Mouse (Mus musculus) spleen, adult 2 months (tissue): ENCODE results near the gene B3gntl1. TPM values are rescaled to one million over a fixed set of nuclear protein-coding genes. Genes with fewer than 3 reads are reported as not detected.

Experiments used
- DNase-seq, 2 experiments: peaks; one replicate each; pipeline versions ENCODE4 v3.0.0 to v3.0.0-alpha.2; 2012 to 2021; ENCODE audit warnings: low spot score in 2 of 2, low read depth in 1 of 2
- H3K27ac ChIP-seq: fragments of 200-500 bp; 2 replicates; pipeline ENCODE4 v1.5.1; 2012; ENCODE audit warnings: low read length, inconsistent platforms; ENCODE audit not compliant: insufficient read depth
- H3K27me3 ChIP-seq: fragments of 200-500 bp; 2 replicates; pipeline ENCODE4 v1.6.1; 2012; ENCODE audit warnings: mild to moderate bottlenecking, moderate library complexity, low read length, inconsistent platforms; ENCODE audit not compliant: control insufficient read depth, insufficient read depth
- H3K36me3 ChIP-seq: fragments of 200-500 bp; 2 replicates; pipeline ENCODE4 v1.6.1; 2012; ENCODE audit warnings: mild to moderate bottlenecking, low read length, inconsistent platforms; ENCODE audit not compliant: control insufficient read depth, insufficient read depth
- H3K4me1 ChIP-seq: fragments of 200-500 bp; 2 replicates; pipeline ENCODE4 v1.6.1; 2011; ENCODE audit warnings: inconsistent platforms; ENCODE audit not compliant: control insufficient read depth, insufficient read depth, insufficient read length
- H3K4me3 ChIP-seq: fragments of 200-500 bp; 2 replicates; pipeline ENCODE4 v1.5.1; 2011; ENCODE audit warnings: mild to moderate bottlenecking, inconsistent platforms; ENCODE audit not compliant: insufficient read depth, insufficient read length; ENCODE audit errors: extremely low read depth
- CTCF ChIP-seq: fragments of 200-500 bp; IDR thresholded peaks from 2 replicates; pipeline ENCODE4 v1.5.1; 2011; ENCODE audit warnings: mild to moderate bottlenecking, inconsistent platforms; ENCODE audit not compliant: insufficient read depth, insufficient read length, insufficient replicate concordance; ENCODE audit errors: extremely low read depth
- POLR2A ChIP-seq: fragments of 200-500 bp; IDR thresholded peaks from 2 replicates; pipeline ENCODE4 v1.6.1; 2011; ENCODE audit warnings: low read depth, low read length, inconsistent platforms
- WGBS: fragments of 180-500 bp; shearing (Covaris S2); methylation state at CpG from one replicate; pipeline ENCODE4 v1.1.7; 2018; 5-methylcytosine and 5-hydroxymethylcytosine counted together
- polyA plus RNA-seq: library from polyadenylated mRNA; depleted of rRNA; stranded (reverse); fragments of >200 nt; gene quantifications from 2 replicates; pipeline ENCODE4 v1.2.3, GENCODE M21; 2012

B3gntl1 gene
- polyA plus RNA-seq, 1 experiment, result 8.1 TPM

GRCm38 (mm10) chr11:121651556-121651955 is 21.4 kb downstream of the B3gntl1 start:
- no peak overlapping the region for H3K4me3 ChIP-seq
- no peak for TF ChIP-seq POLR2A
- TF ChIP-seq CTCF, result no peak

DNA sequence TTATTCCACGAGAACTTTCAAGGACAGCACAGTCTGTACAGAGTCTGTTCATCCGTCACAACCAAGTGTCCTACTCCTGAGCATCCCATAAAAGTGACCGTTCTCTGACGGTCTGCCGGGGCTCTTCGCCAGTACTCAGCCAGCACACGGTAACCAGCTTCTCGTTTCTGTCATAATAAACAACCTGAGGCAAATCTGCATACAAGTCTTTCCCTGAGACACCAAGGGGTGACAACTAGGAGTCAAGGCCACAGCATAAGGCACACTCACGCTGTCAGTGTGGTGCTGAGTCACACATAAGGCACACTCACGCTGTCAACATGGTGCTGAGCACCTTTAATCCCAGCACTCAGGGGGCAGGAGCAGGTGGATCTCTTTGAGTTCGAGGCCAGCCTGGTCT is 22.3 kb downstream of the B3gntl1 start:
- WGBS, result 96% methylated on average over 11 of the region's 11 CpGs
- no peak for TF ChIP-seq CTCF
- no peak for TF ChIP-seq POLR2A
- Histone ChIP-seq H3K27ac (no peak overlapping the region), H3K4me3 (no peak overlapping the region), H3K4me1 (peaks cover 4% of the 10 kb centered on the region), H3K36me3 (peaks cover 7% of the 10 kb centered on the region; the same call in 1 of the 2 replicates), H3K27me3 (no peaks in the 10 kb centered on the region)
- DNase-seq, result no peak

More at GRCm38 (mm10) chr11:121651556-121651955, 21.4 kb downstream of the B3gntl1 start:
- WGBS, result 96% methylated on average over 9 of the region's 9 CpGs
- Histone ChIP-seq H3K27ac (no peak overlapping the region), H3K27me3 (no peaks in the 10 kb centered on the region), H3K36me3 (peaks cover 7% of the 10 kb centered on the region; the same call in 1 of the 2 replicates), H3K4me1 (peaks cover 4% of the 10 kb centered on the region)
- DNase-seq, result no peak

DNA sequence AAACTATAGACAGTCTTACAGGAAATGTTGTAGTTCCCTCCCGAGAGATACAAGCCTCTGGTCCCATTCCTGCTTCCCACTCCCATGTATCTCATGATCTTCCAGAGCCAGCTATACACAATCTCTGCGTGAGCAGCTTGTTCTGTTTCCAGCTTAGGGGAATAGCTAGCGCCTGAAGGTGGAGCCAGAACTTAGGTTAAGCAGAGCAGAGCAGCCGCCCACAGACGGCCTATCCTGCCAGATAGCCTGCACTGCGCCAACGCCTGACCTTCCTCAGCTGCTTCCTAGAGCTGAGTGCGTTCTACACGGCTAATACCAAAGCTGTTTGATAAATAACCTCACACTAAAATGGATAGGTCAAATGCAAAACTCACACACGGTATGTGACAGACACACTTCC is 23.1 kb downstream of the B3gntl1 start:
- Histone ChIP-seq H3K27me3 (no peaks in the 10 kb centered on the region), H3K4me3 (no peak overlapping the region), H3K36me3 (peaks cover 7% of the 10 kb centered on the region; the same call in 1 of the 2 replicates), H3K27ac (no peak overlapping the region), H3K4me1 (no peaks in the 10 kb centered on the region)
- no peak for TF ChIP-seq CTCF
- no peak for TF ChIP-seq POLR2A
- WGBS, result 76% methylated on average over 10 of the region's 10 CpGs
- no peak for DNase-seq

- H3K27me3 ChIP-seq, result no peaks in the 10 kb centered on the region
- peaks cover 6% of the 10 kb centered on the region; the same call in 1 of the 2 replicates for H3K36me3 ChIP-seq
- H3K4me3 ChIP-seq, result no peak overlapping the region
- no peaks in the 10 kb centered on the region for H3K4me1 ChIP-seq
- WGBS, result 90% methylated on average over 5 of the region's 5 CpGs
- H3K27ac ChIP-seq, result no peak overlapping the region
- DNase-seq, result no peak
- no peak for TF ChIP-seq POLR2A
- no peak for TF ChIP-seq CTCF
These were observed 24.8 kb downstream of the B3gntl1 start for GRCm38 (mm10) chr11:121648166-121648565.

- Histone ChIP-seq H3K27me3 (no peaks in the 10 kb centered on the region), H3K27ac (no peak overlapping the region), H3K36me3 (peaks cover 6% of the 10 kb centered on the region; the same call in 1 of the 2 replicates), H3K4me3 (no peak overlapping the region), H3K4me1 (no peaks in the 10 kb centered on the region)
- no peak for DNase-seq
- TF ChIP-seq CTCF, result no peak
- TF ChIP-seq POLR2A, result no peak
- 90% methylated on average over 9 of the region's 9 CpGs for WGBS
These were observed 25.6 kb downstream of the B3gntl1 start for GRCm38 (mm10) chr11:121647321-121647720.

GRCm38 (mm10) chr11:121645394-121645793 is 27.6 kb downstream of the B3gntl1 start:
- H3K27me3 ChIP-seq, result no peaks in the 10 kb centered on the region
- no peaks in the 10 kb centered on the region for H3K4me1 ChIP-seq
- 92% methylated on average over 6 of the region's 6 CpGs for WGBS
- no peak for DNase-seq
- no peak overlapping the region for H3K4me3 ChIP-seq
- TF ChIP-seq CTCF (no peak), POLR2A (no peak)
- H3K27ac ChIP-seq, result no peak overlapping the region
- H3K36me3 ChIP-seq, result peaks cover 6% of the 10 kb centered on the region; the same call in 1 of the 2 replicates

DNA sequence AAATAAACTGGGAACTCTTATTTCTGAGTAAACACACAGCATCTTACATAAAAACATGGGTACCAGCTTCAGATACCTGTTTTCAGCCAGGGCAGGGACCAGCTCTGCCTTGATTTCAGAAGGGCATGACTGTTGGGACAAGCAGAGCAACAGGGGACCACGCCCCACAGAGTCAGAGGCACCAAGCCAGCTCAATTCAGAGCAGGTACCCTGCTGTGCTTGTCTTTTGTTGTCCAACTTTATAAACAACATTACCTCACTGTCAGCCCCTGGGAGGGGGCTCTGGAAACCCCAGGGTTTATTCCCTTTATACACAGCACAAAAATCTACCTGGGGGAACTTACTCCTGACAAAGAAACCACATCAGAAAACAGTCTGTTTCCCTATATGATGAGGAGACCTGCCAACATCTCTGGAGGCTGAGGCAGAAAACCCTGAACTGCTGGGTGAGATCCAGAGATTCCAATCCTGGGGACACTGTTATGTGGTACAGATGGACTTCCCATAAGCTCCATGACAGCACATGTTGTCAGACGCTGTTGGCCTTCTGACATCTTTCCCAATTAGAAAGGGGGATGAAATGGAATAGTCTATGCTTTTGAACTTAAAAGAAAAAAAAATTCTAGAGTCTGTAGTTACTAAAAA is 31.3 kb downstream of the B3gntl1 start:
- H3K27ac ChIP-seq, result no peak overlapping the region
- no peak for TF ChIP-seq CTCF
- no peak for TF ChIP-seq POLR2A
- H3K27me3 ChIP-seq, result no peaks in the 10 kb centered on the region
- H3K4me3 ChIP-seq, result no peak overlapping the region
- WGBS, result 89% methylated on average over 2 of the region's 2 CpGs
- H3K36me3 ChIP-seq, result peaks cover 6% of the 10 kb centered on the region
- no peaks in the 10 kb centered on the region for H3K4me1 ChIP-seq
- no peak for DNase-seq
